ENCODE assay signal across 11 mouse cellular contexts in genomic region chr15:96757446-96758198, GRCm38 (mm10). TPM values are rescaled to one million over a fixed set of nuclear protein-coding genes. Genes with fewer than 3 reads are reported as not detected.
DNase-seq lines count a peak whose midpoint lies in the region; ATAC-seq and TF ChIP-seq lines count a peak whose summit lies in the region.
"Had no signal": no experiment of that assay in that cellular context is flagged by ENCODE, and none has a peak within 500 bp of the region (broad histone marks: within the 10 kb centered on the region; RNA-seq: fewer than 3 reads in every experiment).

No protein-coding gene starts in this region.

- no peak overlapping the region for H3K4me2 ChIP-seq in hindbrain, embryonic 16.5 days (ENCODE audit: low read length)
- H3K4me2 ChIP-seq in hindbrain, embryonic 12.5 days (replicated peaks) = no peak overlapping the region
- H3K4me2 ChIP-seq: embryonic facial prominence, embryonic 15.5 days; neural tube, embryonic 12.5 days had no signal

- no peak overlapping the region for H3K9ac ChIP-seq in hindbrain, embryonic 16.5 days (ENCODE audit: low read depth, low read length)
- H3K9ac ChIP-seq in hindbrain, embryonic 12.5 days = no peak overlapping the region
- H3K9ac ChIP-seq: embryonic facial prominence, embryonic 15.5 days; neural tube, embryonic 12.5 days had no signal

- H3K27ac ChIP-seq in hindbrain, embryonic 16.5 days (ENCODE audit: low read depth, low read length) = 0 out of 2 replicates have a peak overlapping the region, but pooled peaks have one; percentile 29
- no peak overlapping the region for H3K27ac ChIP-seq in hindbrain, embryonic 12.5 days
- H3K27ac ChIP-seq in spleen, adult 2 months (ENCODE audit: insufficient read depth, low read length) = peak overlapping the region; percentile 49
- H3K27ac ChIP-seq: neural tube, embryonic 12.5 days had no signal

- TF ChIP-seq POLR2A in spleen, adult 2 months (IDR thresholded peaks at IDR 0.05; ENCODE audit: low read depth, low read length) = no peak

- ATAC-seq in hindbrain, embryonic 16.5 days = no peak
- no peak for ATAC-seq in hindbrain, embryonic 12.5 days (ENCODE audit: low FRiP score)

- WGBS in hindbrain, embryonic 16.5 days = 90% methylated on average over 9 of the region's 9 CpGs
- 89% methylated on average over 9 of the region's 9 CpGs for WGBS in hindbrain, embryonic 12.5 days
- WGBS in spleen, adult 2 months = 25% methylated on average over 9 of the region's 9 CpGs

- H3K36me3 ChIP-seq in hindbrain, embryonic 16.5 days (ENCODE audit: control insufficient read depth, insufficient read depth, low read length) = no peaks in the 10 kb centered on the region
- H3K36me3 ChIP-seq in hindbrain, embryonic 12.5 days = no peaks in the 10 kb centered on the region
- H3K36me3 ChIP-seq in spleen, adult 2 months (ENCODE audit: control insufficient read depth, insufficient read depth, low read length) = no peaks in the 10 kb centered on the region
- H3K36me3 ChIP-seq in megakaryocyte, embryonic 14.5 days (replicated peaks; ENCODE audit: low read length) = no peaks in the 10 kb centered on the region
- H3K36me3 ChIP-seq: embryonic facial prominence, embryonic 15.5 days; neural tube, embryonic 12.5 days had no signal

- H3K9me3 ChIP-seq in hindbrain, embryonic 16.5 days (ENCODE audit: control insufficient read depth, low read length) = no peaks in the 10 kb centered on the region
- no peaks in the 10 kb centered on the region for H3K9me3 ChIP-seq in hindbrain, embryonic 12.5 days (replicated peaks)
- H3K9me3 ChIP-seq in megakaryocyte, embryonic 14.5 days = no peaks in the 10 kb centered on the region
- H3K9me3 ChIP-seq: embryonic facial prominence, embryonic 15.5 days; neural tube, embryonic 12.5 days had no signal

- peaks cover 4% of the 10 kb centered on the region; the same call in 1 of the 2 replicates for H3K4me1 ChIP-seq in hindbrain, embryonic 16.5 days (ENCODE audit: control insufficient read depth, insufficient read depth, low read depth, low read length)
- no peaks in the 10 kb centered on the region for H3K4me1 ChIP-seq in hindbrain, embryonic 12.5 days
- peaks cover 28% of the 10 kb centered on the region; the same call in 1 of the 2 replicates for H3K4me1 ChIP-seq in spleen, adult 2 months (ENCODE audit: control insufficient read depth, insufficient read depth, insufficient read length)
- H3K4me1 ChIP-seq in megakaryocyte, embryonic 14.5 days = peaks cover 20% of the 10 kb centered on the region
- H3K4me1 ChIP-seq: neural tube, embryonic 12.5 days had no signal

- no peak overlapping the region for H3K4me3 ChIP-seq in hindbrain, embryonic 16.5 days (ENCODE audit: low read length)
- H3K4me3 ChIP-seq in hindbrain, embryonic 12.5 days = no peak overlapping the region
- H3K4me3 ChIP-seq in spleen, adult 2 months (ENCODE audit: extremely low read depth, insufficient read depth, insufficient read length) = no peak overlapping the region
- H3K4me3 ChIP-seq in megakaryocyte, embryonic 14.5 days (replicated peaks) = peak overlapping the region; percentile 71
- H3K4me3 ChIP-seq: embryonic facial prominence, embryonic 15.5 days; neural tube, embryonic 12.5 days had no signal

- peak; percentile 8 to 28 for DNase-seq in spleen, adult 2 months (ENCODE audit: low read depth in 1 of 2, low spot score in 2 of 2)
- no peak for DNase-seq in spleen, adult 12 weeks (ENCODE audit: low spot score)
- DNase-seq in thymus, postnatal 4 days = peak; percentile 49
- no peak for DNase-seq in left cerebral cortex, adult 9 months (ENCODE audit: low spot score in 2 of 2)
- DNase-seq in urinary bladder, adult 18-20 months (ENCODE audit: low spot score in 2 of 2) = no peak
- DNase-seq: lung, postnatal 10 days had no signal

- no peak for TF ChIP-seq CTCF in spleen, adult 2 months (IDR thresholded peaks at IDR 0.05; ENCODE audit: extremely low read depth, insufficient read depth, insufficient read length, insufficient replicate concordance)

- no peaks in the 10 kb centered on the region for H3K27me3 ChIP-seq in hindbrain, embryonic 16.5 days (replicated peaks; ENCODE audit: control insufficient read depth, insufficient read depth, low read length)
- no peaks in the 10 kb centered on the region for H3K27me3 ChIP-seq in hindbrain, embryonic 12.5 days
- H3K27me3 ChIP-seq in spleen, adult 2 months (ENCODE audit: control insufficient read depth, insufficient read depth, low read length) = no peaks in the 10 kb centered on the region
- H3K27me3 ChIP-seq in megakaryocyte, embryonic 14.5 days (replicated peaks) = peaks cover 2% of the 10 kb centered on the region
- H3K27me3 ChIP-seq: embryonic facial prominence, embryonic 15.5 days; neural tube, embryonic 12.5 days had no signal

RNA-seq across cellular contexts. Expression of gene Slc38a2, which starts 58.1 kb away (rescaled TPM):
- polyA plus RNA-seq in hindbrain, embryonic 16.5 days (2015; fragmentation: Nextera tagmentation; extraction: Ambion mirVana) = 87.4 and 111 TPM in 2 replicates
- 184 and 192 TPM in 2 replicates for polyA plus RNA-seq in hindbrain, embryonic 12.5 days (2016; fragmentation: Nextera tagmentation; extraction: Ambion mirVana)
- polyA plus RNA-seq in spleen, adult 2 months (2012; rRNA removed) = 25.9 and 28.5 TPM in 2 replicates
- polyA plus RNA-seq in megakaryocyte, embryonic 14.5 days (2012; ENCODE audit: insufficient read depth, low replicate concordance) = 4.2 and 5.6 TPM in 2 replicates

Comparison
In these comparisons a context has a peak if more than half of its experiments do, and no peak if none do; other contexts are left out.
1. DNase-seq: peak in spleen, adult 2 months (2 of 2) and thymus, postnatal 4 days (single experiment); none in spleen, adult 12 weeks (single experiment), left cerebral cortex, adult 9 months (0 of 2) and urinary bladder, adult 18-20 months (0 of 2).